Mouse (Mus musculus) heart, adult 2 months (tissue): ENCODE results near the gene Tnfrsf11a. TPM values are rescaled to one million over a fixed set of nuclear protein-coding genes. Genes with fewer than 3 reads are reported as not detected.

ENCODE experiments used
- DNase-seq, 2 experiments: peaks; one replicate each; pipeline ENCODE4 v3.0.0; 2021
- H3K27ac ChIP-seq: fragments of 200-600 bp; 2 replicates; pipeline ENCODE4 v1.8.1; 2022
- H3K27me3 ChIP-seq: fragments of 200-500 bp; 2 replicates; pipeline ENCODE4 v1.6.1; 2012; ENCODE audit warnings: mild to moderate bottlenecking, low read length, inconsistent platforms, mixed read lengths; ENCODE audit not compliant: control insufficient read depth, insufficient read depth
- H3K36me3 ChIP-seq: fragments of 200-500 bp; 2 replicates; pipeline ENCODE4 v1.6.1; 2012; ENCODE audit warnings: low read length, inconsistent platforms; ENCODE audit not compliant: control insufficient read depth, insufficient read depth
- H3K4me1 ChIP-seq: fragments of 200-500 bp; 2 replicates; pipeline ENCODE4 v1.6.1; 2011; ENCODE audit warnings: low read length; ENCODE audit not compliant: control insufficient read depth, insufficient read depth
- H3K4me3 ChIP-seq: fragments of 200-600 bp; 2 replicates; pipeline ENCODE4 v1.8.1; 2022
- H3K79me2 ChIP-seq: fragments of 200-500 bp; replicated peaks from 2 replicates; pipeline ENCODE4 v1.6.1; 2012; ENCODE audit warnings: mild to moderate bottlenecking, inconsistent platforms, low read length, moderate library complexity, mixed read lengths; ENCODE audit not compliant: control insufficient read depth, insufficient read depth
- H3K9ac ChIP-seq: fragments of 200-500 bp; 2 replicates; pipeline ENCODE4 v1.6.1; 2012; ENCODE audit warnings: low read depth, mild to moderate bottlenecking, control low read depth, inconsistent platforms, low read length, mixed read lengths
- CTCF ChIP-seq: fragments of 200-600 bp; IDR thresholded peaks from 2 replicates; pipeline ENCODE4 v1.8.1; 2022; ENCODE audit warnings: antibody characterized with exemption, mild to moderate bottlenecking, moderate library complexity
- EP300 ChIP-seq: fragments of 200-500 bp; IDR thresholded peaks from 2 replicates; pipeline ENCODE4 v1.6.1; 2011; ENCODE audit warnings: low read depth, low read length, control low read depth; ENCODE audit not compliant: insufficient read depth
- POLR2A ChIP-seq: fragments of 200-500 bp; IDR thresholded peaks from 2 replicates; pipeline ENCODE4 v1.6.1; 2011; ENCODE audit warnings: mild to moderate bottlenecking, low read depth, low read length, control low read depth; ENCODE audit not compliant: insufficient read depth
- WGBS: fragments of 180-500 bp; shearing (Covaris S2); methylation state at CpG from one replicate; pipeline ENCODE4 v1.1.7; 2018; 5-methylcytosine and 5-hydroxymethylcytosine counted together
- intact Hi-C: fragments of 180-260 bp; cut with DNase I; formaldehyde crosslinking; loops from one replicate; pipeline ENCODE4 v1.15.1; 2025
- polyA plus RNA-seq: library from polyadenylated mRNA; depleted of rRNA; stranded (reverse); fragments of >200 nt; gene quantifications from 2 replicates; pipeline ENCODE4 v1.2.3, GENCODE M21; 2012
- total RNA-seq, 2 experiments: library from RNA; stranded (reverse); gene quantifications; 2 replicates each; pipeline ENCODE4 v1.2.3; 2021

The Tnfrsf11a gene
- total and polyA plus RNA-seq, 3 experiments: 1.4 to 1.9 (median 1.8) TPM

DNA sequence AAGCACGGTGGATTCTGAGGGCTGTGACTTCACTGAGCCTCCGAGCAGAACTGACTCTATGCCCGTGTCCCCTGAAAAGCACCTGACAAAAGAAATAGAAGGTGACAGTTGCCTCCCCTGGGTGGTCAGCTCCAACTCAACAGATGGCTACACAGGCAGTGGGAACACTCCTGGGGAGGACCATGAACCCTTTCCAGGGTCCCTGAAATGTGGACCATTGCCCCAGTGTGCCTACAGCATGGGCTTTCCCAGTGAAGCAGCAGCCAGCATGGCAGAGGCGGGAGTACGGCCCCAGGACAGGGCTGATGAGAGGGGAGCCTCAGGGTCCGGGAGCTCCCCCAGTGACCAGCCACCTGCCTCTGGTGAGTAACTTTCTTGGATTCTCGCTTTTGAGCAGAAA is 46.9 kb downstream of the Tnfrsf11a start:
- Histone ChIP-seq H3K9ac (no peak overlapping the region), H3K27ac (no peak overlapping the region), H3K36me3 (no peaks in the 10 kb centered on the region; the same call in 1 of the 2 replicates), H3K79me2 (no peaks in the 10 kb centered on the region), H3K4me3 (no peak overlapping the region), H3K4me1 (peaks cover 2% of the 10 kb centered on the region; the same call in 1 of the 2 replicates), H3K27me3 (no peaks in the 10 kb centered on the region)
- intact Hi-C loops: no loop called here
- no peak for DNase-seq
- no peak for TF ChIP-seq EP300
- no peak for TF ChIP-seq CTCF
- no peak for TF ChIP-seq POLR2A
- 89% methylated on average over 7 of the region's 7 CpGs for WGBS

DNA sequence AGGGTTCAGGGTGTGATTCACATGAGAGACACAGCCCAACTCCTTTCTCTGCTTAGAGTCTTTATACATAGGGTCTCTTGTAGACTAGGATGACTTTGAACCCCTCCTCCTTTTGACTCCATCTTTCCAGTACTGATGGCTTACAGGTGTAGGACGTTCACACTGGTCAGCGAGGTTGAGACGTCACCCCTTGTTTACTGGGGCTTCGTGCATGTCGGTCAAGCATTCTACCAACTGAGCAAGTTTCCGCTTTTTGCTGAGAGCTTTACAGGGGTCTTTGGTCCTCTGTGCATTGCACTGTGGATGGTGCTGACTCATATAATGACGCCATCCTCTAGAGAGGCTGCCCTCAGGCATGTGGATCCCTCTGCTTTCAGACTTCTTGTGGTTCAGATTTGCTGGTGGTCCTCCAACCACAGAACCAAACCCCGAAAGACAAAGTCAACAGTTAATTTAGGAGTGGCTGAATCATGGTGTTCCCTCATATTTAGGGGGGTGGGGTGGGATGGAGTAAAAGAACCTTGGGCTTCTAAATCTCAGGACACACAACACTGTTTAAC is 47.3 kb downstream of the Tnfrsf11a start:
- Histone ChIP-seq H3K27ac (no peak overlapping the region), H3K4me1 (peaks cover 2% of the 10 kb centered on the region; the same call in 1 of the 2 replicates), H3K79me2 (no peaks in the 10 kb centered on the region), H3K27me3 (no peaks in the 10 kb centered on the region), H3K36me3 (no peaks in the 10 kb centered on the region; the same call in 1 of the 2 replicates), H3K9ac (no peak overlapping the region), H3K4me3 (no peak overlapping the region)
- intact Hi-C loops: no loop called here
- WGBS: 92% methylated on average over 8 of the region's 8 CpGs
- DNase-seq: no peak
- no peak for TF ChIP-seq POLR2A
- no peak for TF ChIP-seq EP300
- TF ChIP-seq CTCF: no peak

GRCm38 (mm10) chr1:105829171-105829570 is 48.7 kb downstream of the Tnfrsf11a start:
- TF ChIP-seq EP300 (no peak), CTCF (no peak), POLR2A (no peak)
- H3K27me3 ChIP-seq: no peaks in the 10 kb centered on the region
- DNase-seq: no peak
- H3K79me2 ChIP-seq: no peaks in the 10 kb centered on the region
- H3K4me3 ChIP-seq: no peak overlapping the region
- WGBS: 68% methylated on average over 5 of the region's 5 CpGs
- H3K9ac ChIP-seq: no peak overlapping the region
- H3K36me3 ChIP-seq: no peaks in the 10 kb centered on the region; the same call in 1 of the 2 replicates
- H3K27ac ChIP-seq: no peak overlapping the region
- intact Hi-C loops: no loop called here
- peaks cover 2% of the 10 kb centered on the region; the same call in 1 of the 2 replicates for H3K4me1 ChIP-seq

- Histone ChIP-seq H3K36me3 (no peaks in the 10 kb centered on the region), H3K9ac (no peak overlapping the region), H3K27me3 (no peaks in the 10 kb centered on the region), H3K4me1 (no peaks in the 10 kb centered on the region), H3K27ac (no peak overlapping the region), H3K79me2 (no peaks in the 10 kb centered on the region), H3K4me3 (no peak overlapping the region)
- intact Hi-C loops: no loop called here
- 71% methylated on average over 1 of the region's 1 CpGs for WGBS
- TF ChIP-seq POLR2A: no peak
- DNase-seq: no peak
Observed at GRCm38 (mm10) chr1:105832784-105833183, 52.3 kb downstream of the Tnfrsf11a start.

- no peak for DNase-seq
- no peaks in the 10 kb centered on the region; the same call in 1 of the 2 replicates for H3K36me3 ChIP-seq
- no peak overlapping the region for H3K4me3 ChIP-seq
- no peaks in the 10 kb centered on the region; the same call in 1 of the 2 replicates for H3K4me1 ChIP-seq
- no peak overlapping the region for H3K9ac ChIP-seq
- no peaks in the 10 kb centered on the region; the same call in 1 of the 2 replicates for H3K27me3 ChIP-seq
- WGBS: 41% methylated on average over 10 of the region's 10 CpGs
- intact Hi-C loops: no loop called here
- no peaks in the 10 kb centered on the region for H3K79me2 ChIP-seq
- H3K27ac ChIP-seq: no peak overlapping the region
- TF ChIP-seq POLR2A (no peak), CTCF (no peak), EP300 (no peak)
Observed at GRCm38 (mm10) chr1:105842950-105843349, 62.4 kb downstream of the Tnfrsf11a start.

DNA sequence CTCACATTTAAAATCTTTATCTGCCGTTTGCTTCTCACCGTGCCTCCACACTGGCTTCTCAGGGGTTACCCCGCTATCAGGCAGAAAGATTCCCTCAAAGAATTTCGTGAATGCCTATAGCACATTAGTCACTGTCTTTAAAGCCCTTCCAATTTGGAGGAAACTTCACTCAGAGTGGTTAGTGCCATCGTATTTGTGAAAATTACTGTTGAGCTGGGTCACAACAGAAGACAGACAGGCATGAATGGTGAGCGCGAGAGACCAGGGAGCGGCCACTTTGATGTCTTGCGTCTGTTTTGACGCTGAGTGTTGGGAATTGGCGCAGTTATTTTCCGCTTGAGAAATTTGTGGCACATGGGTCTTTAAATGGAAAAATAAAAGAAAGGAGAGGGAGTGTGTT is 62.9 kb downstream of the Tnfrsf11a start:
- Histone ChIP-seq H3K79me2 (no peaks in the 10 kb centered on the region), H3K27ac (no peak overlapping the region), H3K4me1 (no peaks in the 10 kb centered on the region; the same call in 1 of the 2 replicates), H3K27me3 (no peaks in the 10 kb centered on the region; the same call in 1 of the 2 replicates), H3K36me3 (no peaks in the 10 kb centered on the region; the same call in 1 of the 2 replicates), H3K4me3 (no peak overlapping the region), H3K9ac (no peak overlapping the region)
- 18% methylated on average over 12 of the region's 12 CpGs for WGBS
- DNase-seq: no peak
- no peak for TF ChIP-seq EP300
- TF ChIP-seq POLR2A: no peak
- TF ChIP-seq CTCF: no peak
- intact Hi-C loops: no loop called here
